Mouse (Mus musculus) Muller cell, postnatal 12 days (primary cell): ENCODE data around the gene Slc35f5.

Source experiments
- DNase-seq: peaks from one replicate; pipeline ENCODE4 v3.0.0-alpha.2; 2015; ENCODE audit errors: inconsistent ontology term

The Slc35f5 gene

DNA sequence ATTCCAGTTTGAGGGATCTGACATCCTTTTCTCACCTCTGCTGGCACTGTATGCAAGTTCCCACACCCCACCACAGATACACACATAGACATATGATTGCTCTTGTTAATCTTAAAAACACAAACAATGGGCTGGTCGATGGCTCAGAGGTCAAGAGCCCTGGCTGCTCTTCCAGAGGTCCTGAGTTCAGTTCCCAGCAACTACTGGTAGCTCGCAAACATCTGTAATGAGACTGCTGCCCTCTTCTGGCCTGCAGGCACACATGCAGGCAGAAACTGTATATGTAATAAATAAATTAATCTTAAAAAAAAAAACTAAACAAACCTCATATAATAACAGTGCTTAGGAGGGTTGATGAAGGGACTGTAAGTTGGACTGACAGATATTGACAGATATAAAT, 13.8 kb downstream of the Slc35f5 start:
- no peak for DNase-seq

- DNase-seq = no peak
These were observed 15.2 kb downstream of the Slc35f5 start for GRCm38 (mm10) chr1:125575458-125576114.

DNA sequence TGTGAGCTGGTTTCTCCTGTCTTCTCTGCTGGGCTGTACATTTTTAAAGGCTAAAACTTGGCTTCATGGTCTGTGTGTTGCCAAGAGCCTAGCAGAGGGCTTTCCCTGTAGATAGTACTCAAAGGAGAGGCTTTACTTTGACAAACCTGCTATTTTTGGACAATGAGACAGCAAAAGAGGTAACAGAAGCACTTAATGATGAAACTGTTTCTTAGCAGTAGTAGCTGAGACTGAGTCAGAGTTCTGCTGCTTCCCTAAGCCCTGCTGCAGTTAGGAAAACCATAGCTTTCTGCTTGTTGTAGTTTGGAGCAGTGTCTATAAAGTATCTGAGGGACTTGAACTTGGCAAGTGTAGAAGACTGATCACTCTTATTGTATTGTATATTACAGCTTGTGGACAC, 16.6 kb downstream of the Slc35f5 start:
- no peak for DNase-seq

DNA sequence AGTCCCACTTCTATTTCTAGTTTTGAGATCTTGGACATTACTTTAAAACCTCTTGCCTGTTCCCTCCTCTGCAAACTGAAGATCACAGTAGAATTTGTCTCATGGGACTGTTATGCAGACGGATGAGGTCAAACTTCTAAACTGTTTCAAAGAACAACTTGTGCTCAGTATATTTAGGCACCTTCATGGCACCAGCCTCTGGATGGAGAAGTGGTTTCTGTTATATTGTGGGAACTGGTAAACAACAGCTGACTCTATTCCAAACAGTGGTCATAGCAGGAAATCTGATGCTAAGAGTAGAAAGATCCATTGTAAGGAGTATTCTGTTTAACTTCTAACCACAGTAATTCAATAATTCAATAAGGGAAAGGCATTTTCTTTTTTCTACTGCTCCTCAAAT, 17.7 kb downstream of the Slc35f5 start:
- DNase-seq = no peak

DNA sequence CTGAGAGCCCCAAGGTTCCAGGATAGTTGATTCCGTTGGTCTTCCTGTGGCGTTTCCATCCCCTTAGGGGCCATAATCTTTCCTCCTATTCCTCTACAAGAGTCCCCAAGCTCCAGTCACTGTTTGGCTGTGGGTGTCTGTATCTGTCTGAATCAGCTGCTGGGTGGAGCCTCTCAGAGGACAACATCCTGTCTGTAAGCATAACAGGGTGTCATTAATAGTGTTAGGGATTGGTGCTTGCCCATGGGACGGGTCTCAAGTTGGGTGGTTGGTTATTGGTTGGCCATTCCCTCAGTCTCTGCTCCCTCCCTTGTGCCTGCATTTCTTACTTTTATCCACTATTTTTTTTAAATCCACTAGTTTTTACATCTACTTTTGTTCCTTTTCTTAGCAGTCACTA, 20.7 kb downstream of the Slc35f5 start:
- DNase-seq = no peak

- no peak for DNase-seq
These were observed 43.2 kb downstream of the Slc35f5 start for GRCm38 (mm10) chr1:125603620-125604019.

- DNase-seq = peak; percentile 71
These were observed 46.9 kb downstream of the Slc35f5 start for GRCm38 (mm10) chr1:125607087-125607803.

DNA sequence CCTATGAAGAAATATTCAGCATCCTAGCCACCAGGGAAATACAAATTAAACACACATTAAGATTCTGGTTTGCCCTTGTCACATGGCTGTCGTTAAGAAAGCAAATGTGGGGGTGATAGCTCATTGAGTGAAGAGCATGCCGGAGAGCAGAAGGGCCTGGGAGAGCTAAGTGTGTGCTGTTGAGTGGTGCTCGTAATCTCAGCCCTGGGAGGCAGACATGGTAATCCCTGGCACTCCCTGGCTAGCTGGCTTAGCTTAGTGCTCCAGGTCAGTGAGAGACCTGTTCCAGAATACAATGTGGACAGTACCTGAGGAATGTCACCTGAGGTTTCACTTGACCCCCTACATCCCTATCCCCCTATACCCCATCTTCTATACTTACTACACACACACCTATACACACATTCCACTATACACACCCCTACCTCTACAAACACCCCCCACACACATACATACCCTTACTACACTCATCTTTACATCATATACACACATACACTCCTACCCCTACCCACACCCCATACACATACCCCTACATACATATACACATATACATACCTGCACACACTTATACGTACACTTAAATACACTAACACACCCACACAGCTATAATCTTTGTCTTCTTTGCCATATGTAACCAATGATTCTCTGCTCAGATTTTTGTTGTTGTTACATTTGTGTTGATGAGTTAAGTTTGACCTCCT, 64.1 kb downstream of the Slc35f5 start:
- no peak for DNase-seq

DNA sequence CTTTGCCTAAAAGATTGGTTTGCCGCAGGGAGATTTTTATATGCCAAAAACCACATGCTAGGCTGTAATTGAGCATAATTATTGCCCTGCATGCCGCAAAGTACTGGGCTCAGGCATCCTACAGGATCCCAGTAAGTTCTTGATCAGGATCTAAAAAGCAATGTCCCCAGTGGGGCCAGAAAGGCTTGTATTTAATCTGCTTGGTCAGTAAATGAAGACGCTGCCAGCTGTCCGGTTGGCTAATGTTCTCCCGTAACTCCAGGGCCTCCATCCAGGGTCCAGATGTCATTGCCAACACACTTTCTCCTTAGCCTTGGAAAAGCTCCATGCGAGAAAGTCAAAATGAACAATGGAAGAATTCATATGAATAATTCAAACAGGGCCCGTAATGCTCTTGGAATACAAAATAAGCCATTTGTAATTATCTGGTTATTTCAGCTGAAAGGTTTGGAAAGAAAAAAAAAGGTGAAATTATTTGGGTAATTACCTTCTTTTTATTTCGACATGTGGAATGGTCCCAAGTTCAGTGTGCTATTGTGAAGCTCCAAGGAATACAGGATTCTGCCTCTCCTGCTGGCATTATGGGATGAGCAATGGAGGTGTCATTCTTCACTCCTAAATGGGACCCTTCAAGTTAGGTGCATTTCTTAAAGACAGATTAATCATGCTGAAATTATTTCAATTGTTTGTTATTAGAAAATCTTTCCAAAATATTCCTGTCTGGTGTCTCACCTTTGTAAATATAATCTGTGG, 79.3 kb downstream of the Slc35f5 start:
- DNase-seq = peak; percentile 87

DNA sequence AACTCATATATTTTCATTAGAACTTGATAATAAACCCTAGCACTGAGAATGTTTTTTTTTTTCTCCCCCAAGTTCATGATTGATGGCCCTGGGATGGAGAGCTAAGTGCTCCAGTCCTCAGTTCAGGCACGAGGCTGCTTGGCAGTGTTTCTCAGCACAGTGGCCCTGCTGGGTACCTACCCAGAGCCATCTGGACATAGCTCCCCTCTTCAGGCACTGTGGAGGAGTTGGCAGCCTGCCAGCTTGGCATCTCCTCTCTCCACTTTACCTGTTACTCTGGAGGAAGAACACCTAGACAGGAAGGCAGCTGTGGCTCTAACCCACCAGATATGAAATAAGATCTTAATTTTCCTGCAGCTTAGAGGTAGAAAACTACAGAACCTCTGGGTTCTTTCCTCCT, 83.2 kb downstream of the Slc35f5 start:
- no peak for DNase-seq
